Mouse (Mus musculus) erythroblast, embryonic 14.5 days (primary cell): ENCODE results near the gene Ppp1r3a. TPM values are rescaled to one million over a fixed set of nuclear protein-coding genes. Genes with fewer than 3 reads are reported as not detected.

Experiments
- H3K27me3 ChIP-seq: 2 replicates; pipeline ENCODE4 v1.6.1; 2012; ENCODE audit warnings: inconsistent platforms; ENCODE audit not compliant: control insufficient read depth
- H3K36me3 ChIP-seq: 2 replicates; pipeline ENCODE4 v1.6.1; 2012; ENCODE audit warnings: mild to moderate bottlenecking, inconsistent platforms; ENCODE audit not compliant: control insufficient read depth
- H3K4me1 ChIP-seq: 2 replicates; pipeline ENCODE4 v1.6.1; 2012; ENCODE audit warnings: inconsistent platforms; ENCODE audit not compliant: control insufficient read depth
- H3K4me3 ChIP-seq: replicated peaks from 2 replicates; pipeline ENCODE3; 2012; ENCODE audit warnings: moderate library complexity, mild to moderate bottlenecking, inconsistent platforms
- H3K9me3 ChIP-seq: 2 replicates; pipeline ENCODE4 v1.6.1; 2012; ENCODE audit warnings: low read length, inconsistent platforms, mixed read lengths; ENCODE audit not compliant: control insufficient read depth
- GATA1 ChIP-seq: IDR thresholded peaks from 2 replicates; pipeline ENCODE4 v1.6.1; 2012; ENCODE audit warnings: low read length, inconsistent platforms, mixed read lengths
- TAL1 ChIP-seq: IDR thresholded peaks from 3 replicates; pipeline ENCODE4 v1.6.1; 2012; ENCODE audit warnings: low read length, inconsistent platforms, mixed read lengths
- polyA plus RNA-seq: library from polyadenylated mRNA; stranded (reverse); fragments of >175 nt; gene quantifications from 2 replicates; pipeline ENCODE4 v1.2.3, GENCODE M21; 2012

The Ppp1r3a gene
- not detected in 2 replicates for polyA plus RNA-seq

DNA sequence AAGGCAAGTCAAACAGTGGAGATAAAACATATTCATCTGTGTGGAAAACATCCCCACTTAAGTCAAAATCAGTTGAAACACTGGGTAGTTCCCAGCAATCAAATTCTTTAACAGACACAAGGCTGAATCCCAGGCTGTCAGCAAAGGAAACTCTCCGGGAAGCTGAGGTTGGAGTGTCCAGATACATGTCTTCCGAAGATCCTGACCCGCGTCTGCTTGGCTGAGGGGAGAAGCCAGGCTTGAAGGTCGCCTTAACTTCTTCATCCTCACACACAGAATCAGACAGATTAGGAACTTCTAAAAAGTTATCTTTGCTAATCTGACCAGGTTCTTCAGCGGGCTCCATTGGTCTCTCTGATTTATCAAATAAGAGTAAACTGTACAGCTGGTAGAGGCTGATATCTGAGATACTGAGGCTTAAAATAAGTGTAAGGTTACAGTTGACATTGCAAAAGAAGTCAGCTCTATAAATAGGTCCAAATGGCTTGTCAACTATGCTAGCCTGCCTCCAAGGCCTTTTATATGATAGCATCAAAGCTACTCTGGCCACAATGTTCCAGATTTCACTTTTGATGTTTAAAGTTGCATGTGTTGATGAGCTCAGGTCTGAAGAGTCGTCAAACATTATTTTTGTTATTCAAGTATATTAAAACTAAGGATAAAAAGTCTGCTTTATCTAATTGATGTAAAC is at the start of gene Ppp1r3a:
Ppp1r3a (minus strand) TSS at position 374 of the 691 bp plus-strand sequence.
- TF ChIP-seq TAL1 (no peak), GATA1 (no peak)
- H3K36me3 ChIP-seq, result no peaks in the 10 kb centered on the region
- H3K4me3 ChIP-seq, result no peak within 1 kb of the TSS
- no peaks in the 10 kb centered on the region for H3K27me3 ChIP-seq
- H3K9me3 ChIP-seq, result no peaks in the 10 kb centered on the region
- no peaks in the 10 kb centered on the region for H3K4me1 ChIP-seq

DNA sequence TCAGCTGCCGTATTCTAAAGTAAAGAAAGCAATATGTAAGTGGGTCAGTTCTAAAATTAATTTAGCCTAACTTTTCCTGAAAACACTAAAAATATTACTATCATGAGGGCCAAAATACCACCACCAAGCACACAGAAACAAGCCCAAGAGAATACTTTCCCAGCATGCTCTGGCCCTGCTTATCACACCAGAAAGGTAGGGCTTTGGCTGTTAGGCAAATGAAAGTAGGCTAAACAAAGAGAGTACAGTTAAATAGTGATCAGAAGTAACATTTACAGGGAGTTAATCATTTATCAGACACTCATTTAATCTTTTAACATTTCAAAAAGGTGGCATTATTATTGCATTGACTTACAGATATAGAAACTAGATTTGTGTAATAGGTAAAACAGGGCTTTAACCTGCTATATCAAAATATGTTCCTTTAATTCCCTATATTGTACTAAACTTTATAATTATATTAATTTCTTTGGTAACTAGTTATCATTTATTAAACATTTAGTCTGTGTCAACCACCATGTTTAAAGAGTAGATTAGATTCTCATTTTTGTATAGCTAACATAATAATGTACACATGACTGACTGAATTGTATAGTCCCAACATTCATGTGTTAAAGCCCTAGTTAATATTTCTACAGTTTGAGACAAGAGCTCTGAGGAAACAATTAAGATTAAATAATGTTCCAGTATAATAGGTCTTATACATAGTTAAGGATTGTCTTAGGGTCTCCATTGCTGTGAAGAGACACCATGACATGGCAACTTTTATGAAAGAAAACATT is 32.3 kb upstream of the Ppp1r3a start:
- Histone ChIP-seq H3K4me1 (no peaks in the 10 kb centered on the region), H3K27me3 (no peaks in the 10 kb centered on the region), H3K9me3 (no peaks in the 10 kb centered on the region), H3K36me3 (no peaks in the 10 kb centered on the region), H3K4me3 (no peak overlapping the region)
- TF ChIP-seq TAL1 (no peak), GATA1 (no peak)

DNA sequence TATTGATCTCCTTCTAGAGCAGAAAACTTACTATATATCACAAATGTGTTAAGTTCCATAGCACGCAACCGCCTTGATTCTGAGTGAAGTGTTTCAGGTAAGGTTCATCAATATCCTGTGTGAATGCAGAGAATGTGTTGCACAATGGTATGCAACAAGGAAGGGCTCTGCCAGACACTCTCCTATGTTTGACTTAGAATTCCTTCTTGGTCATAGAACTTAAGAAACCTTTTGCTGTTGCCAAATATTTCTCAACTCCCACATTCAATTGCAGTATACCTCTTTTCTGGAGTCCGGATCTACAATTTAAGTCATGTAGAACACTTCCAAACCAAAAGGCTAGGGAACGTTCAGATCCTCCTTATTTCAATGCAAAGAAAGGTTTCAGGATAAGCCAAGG is 22.8 kb upstream of the Ppp1r3a start:
- Histone ChIP-seq H3K4me1 (no peaks in the 10 kb centered on the region), H3K4me3 (no peak overlapping the region), H3K36me3 (no peaks in the 10 kb centered on the region), H3K9me3 (peaks cover 4% of the 10 kb centered on the region; the same call in 1 of the 2 replicates), H3K27me3 (no peaks in the 10 kb centered on the region)
- TF ChIP-seq GATA1, result no peak
- TF ChIP-seq TAL1, result no peak

DNA sequence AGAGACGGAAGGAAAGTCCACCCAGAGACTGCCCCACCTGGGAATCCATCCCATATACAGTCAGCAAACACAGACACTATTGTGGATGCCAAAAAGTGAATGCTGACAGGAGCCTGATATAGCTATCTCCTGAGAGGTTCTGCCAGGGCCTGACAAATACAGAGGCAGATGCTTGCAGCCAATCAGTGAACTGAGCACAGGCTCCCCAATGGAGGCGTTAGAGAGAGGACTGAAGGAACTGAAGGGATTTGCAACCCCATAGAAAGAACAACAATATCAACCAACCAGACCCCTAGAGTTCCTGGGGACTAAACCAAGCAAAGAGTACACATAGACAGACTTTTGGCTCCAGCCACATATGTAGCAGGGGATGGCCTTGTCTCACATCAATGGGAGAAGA is 16.6 kb upstream of the Ppp1r3a start:
- Histone ChIP-seq H3K4me3 (no peak overlapping the region), H3K4me1 (no peaks in the 10 kb centered on the region), H3K9me3 (peaks cover 3% of the 10 kb centered on the region; the same call in 1 of the 2 replicates), H3K36me3 (no peaks in the 10 kb centered on the region), H3K27me3 (no peaks in the 10 kb centered on the region)
- TF ChIP-seq TAL1, result no peak
- TF ChIP-seq GATA1, result no peak

DNA sequence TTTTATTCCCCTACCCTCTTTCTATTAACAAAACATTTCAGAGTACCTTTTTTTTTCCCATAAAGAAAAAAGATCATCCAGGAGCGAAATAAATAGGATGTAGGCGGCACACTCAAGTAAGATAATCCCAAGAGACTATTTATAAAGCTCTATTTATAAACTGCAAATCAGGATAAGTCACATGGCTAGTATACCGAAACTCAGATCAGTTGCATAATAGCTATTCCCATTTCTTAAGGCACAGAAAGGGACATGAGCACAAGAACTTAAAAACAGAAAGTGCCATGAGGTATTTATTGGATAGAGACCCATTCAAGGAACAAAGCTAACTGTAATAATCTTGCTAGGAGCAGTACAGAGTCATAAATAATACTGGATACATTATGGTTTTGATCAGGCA is 2.4 kb upstream of the Ppp1r3a start:
- Histone ChIP-seq H3K4me3 (no peak overlapping the region), H3K9me3 (no peaks in the 10 kb centered on the region), H3K27me3 (no peaks in the 10 kb centered on the region)

DNA sequence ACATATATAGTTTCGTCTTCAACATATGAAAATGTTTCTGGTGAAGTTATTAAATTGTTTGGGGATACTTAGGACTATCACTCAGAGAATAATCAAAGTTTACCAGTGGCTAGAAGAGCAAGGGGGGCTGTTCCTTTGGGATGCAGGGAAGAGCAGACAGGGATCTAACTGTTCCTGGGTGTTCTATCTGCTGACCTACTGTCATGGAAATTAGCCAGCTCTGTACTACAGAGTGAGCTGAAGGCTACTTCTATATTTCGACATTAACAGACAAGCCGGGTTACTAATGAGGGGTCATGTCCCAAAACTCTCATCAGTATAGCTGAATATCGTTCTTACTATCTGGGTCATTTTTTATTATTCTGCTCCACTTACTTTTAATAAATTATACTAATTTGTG is 1.6 kb downstream of the Ppp1r3a start:
- Histone ChIP-seq H3K4me3 (no peak overlapping the region), H3K9me3 (no peaks in the 10 kb centered on the region), H3K27me3 (no peaks in the 10 kb centered on the region), H3K4me1 (no peaks in the 10 kb centered on the region), H3K36me3 (no peaks in the 10 kb centered on the region)
- TF ChIP-seq GATA1, result no peak
- TF ChIP-seq TAL1, result no peak

More for the DNA sequence above, 2.4 kb upstream of the Ppp1r3a start:
- TF ChIP-seq TAL1 (no peak), GATA1 (no peak)
- Histone ChIP-seq H3K4me1 (no peaks in the 10 kb centered on the region), H3K36me3 (no peaks in the 10 kb centered on the region)

DNA sequence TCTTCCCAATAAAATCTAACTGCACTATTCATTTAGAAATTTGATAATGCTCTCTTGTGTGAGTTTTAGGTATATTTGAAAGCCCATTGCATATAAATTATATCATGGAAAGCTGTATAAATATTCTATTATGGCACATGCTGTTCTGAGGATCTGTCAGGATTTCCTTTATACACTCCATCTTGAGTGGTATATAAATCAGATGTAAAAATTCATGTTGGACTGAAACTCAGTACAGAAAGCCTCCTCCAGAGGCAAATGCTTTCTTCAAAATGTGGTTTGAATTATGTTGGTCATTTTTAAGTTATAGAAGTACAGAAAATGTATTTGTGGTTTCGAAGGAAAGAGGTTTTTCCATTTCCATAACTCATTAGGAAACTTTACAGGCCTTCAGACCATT is 2.9 kb downstream of the Ppp1r3a start:
- Histone ChIP-seq H3K9me3 (no peaks in the 10 kb centered on the region), H3K4me3 (no peak overlapping the region), H3K4me1 (no peaks in the 10 kb centered on the region), H3K27me3 (no peaks in the 10 kb centered on the region), H3K36me3 (no peaks in the 10 kb centered on the region)
- no peak for TF ChIP-seq TAL1
- TF ChIP-seq GATA1, result no peak

DNA sequence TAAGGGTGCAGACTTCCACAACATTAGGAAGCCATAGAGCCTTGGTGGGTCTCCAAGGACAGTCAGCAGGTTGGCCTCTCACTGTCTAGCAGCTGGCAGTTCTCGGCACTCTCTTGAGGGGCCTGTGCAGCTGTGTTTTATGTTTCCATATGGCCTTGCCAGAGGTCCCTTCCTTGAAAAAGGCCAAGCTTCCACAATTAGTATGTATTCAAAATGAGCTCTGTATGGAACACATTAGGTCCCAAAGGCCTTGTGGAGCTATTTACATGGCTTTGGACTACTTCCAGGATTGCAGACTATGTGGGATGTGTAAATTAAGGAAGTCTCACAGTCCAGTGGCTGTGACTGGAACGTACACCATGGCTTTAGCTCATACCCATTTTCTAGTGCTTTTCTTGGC is 8.1 kb downstream of the Ppp1r3a start:
- Histone ChIP-seq H3K4me3 (no peak overlapping the region), H3K9me3 (no peaks in the 10 kb centered on the region), H3K36me3 (no peaks in the 10 kb centered on the region), H3K4me1 (no peaks in the 10 kb centered on the region), H3K27me3 (no peaks in the 10 kb centered on the region)
- no peak for TF ChIP-seq TAL1
- TF ChIP-seq GATA1, result no peak

DNA sequence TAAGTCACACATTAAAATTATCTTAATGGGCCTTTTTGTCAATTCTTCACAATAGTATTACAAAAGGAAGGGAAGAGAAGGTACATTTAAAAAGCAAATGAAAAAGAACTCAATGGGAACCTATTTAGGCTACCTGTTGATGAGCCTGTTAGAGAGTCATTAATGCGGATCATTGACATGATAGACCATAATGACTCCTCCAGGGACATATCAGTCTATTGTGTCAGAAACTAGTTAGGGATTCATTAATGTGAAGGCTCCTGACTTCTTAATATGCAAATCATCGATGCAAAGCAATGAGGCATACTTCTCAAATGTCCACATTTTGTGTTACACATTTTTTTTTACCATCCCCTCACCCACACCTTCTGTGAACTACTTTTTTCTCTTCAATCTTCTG is 19.1 kb downstream of the Ppp1r3a start:
- no peaks in the 10 kb centered on the region for H3K9me3 ChIP-seq
- no peak for TF ChIP-seq TAL1
- no peak for TF ChIP-seq GATA1
- H3K4me1 ChIP-seq, result no peaks in the 10 kb centered on the region
- H3K27me3 ChIP-seq, result no peaks in the 10 kb centered on the region
- no peaks in the 10 kb centered on the region for H3K36me3 ChIP-seq
- H3K4me3 ChIP-seq, result no peak overlapping the region
